Mouse (Mus musculus): ENCODE data around the gene Apobec4. TPM values are rescaled to one million over a fixed set of nuclear protein-coding genes. Genes with fewer than 3 reads are reported as not detected.
"Not testable (repeated sequence)": the region's sequence is repeated elsewhere in the genome, so short reads cannot be mapped to it uniquely, and the experiment has no call there.

Gene Apobec4
- polyA plus RNA-seq, 1 experiment from 2014 or later = 0.11 TPM

GRCm38 (mm10) chr1:152771016-152771415 lies 20.7 kb downstream of the Apobec4 start:
- WGBS = 91% methylated on average over 9 of the region's 9 CpGs
- ATAC-seq (replicated peaks; ENCODE audit: low FRiP score, low TSS enrichment, low read depth) (no peak), DNase-seq (ENCODE audit: low spot score) (no peak)
- H3K4me1 ChIP-seq (replicated peaks; ENCODE audit: control insufficient read depth, insufficient read depth, low read length) = no peaks in the 10 kb centered on the region
- no peak overlapping the region for H3K27ac ChIP-seq (ENCODE audit: low read depth)
- H3K4me2 ChIP-seq (ENCODE audit: low read length) = no peak overlapping the region
- H3K9me3 ChIP-seq (ENCODE audit: control insufficient read depth, low read length) = no peaks in the 10 kb centered on the region
- H3K36me3 ChIP-seq (ENCODE audit: control insufficient read depth, insufficient read depth, low read length) = peaks cover 68% of the 10 kb centered on the region
- H3K4me3 ChIP-seq (ENCODE audit: low read depth, low read length) = no peak overlapping the region
- no peaks in the 10 kb centered on the region for H3K27me3 ChIP-seq (replicated peaks; ENCODE audit: control insufficient read depth, insufficient read depth, low read length)
- no peak overlapping the region for H3K9ac ChIP-seq (ENCODE audit: low read length)

DNA sequence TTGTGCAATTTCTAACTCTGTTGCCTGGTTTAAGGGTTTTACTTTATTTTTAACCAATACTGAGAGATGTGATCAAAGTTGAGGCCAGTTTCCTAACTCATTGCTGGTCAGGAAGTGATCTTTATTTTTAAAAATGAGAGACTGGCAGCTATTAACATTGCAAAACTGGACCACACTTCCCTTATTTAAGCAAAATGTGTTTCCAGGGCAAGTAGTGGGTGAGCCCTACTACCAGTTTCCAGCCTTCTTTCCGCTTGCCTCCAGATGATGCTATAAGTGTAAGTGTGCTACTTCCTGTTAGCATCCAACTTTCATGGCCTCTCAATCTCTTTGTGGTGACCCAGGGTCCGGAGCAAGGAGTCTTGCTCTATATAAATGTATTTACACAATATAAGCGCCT lies 24.2 kb downstream of the Apobec4 start:
- DNase-seq (ENCODE audit: low spot score); H3K9ac ChIP-seq (ENCODE audit: low read length); H3K4me1 ChIP-seq (replicated peaks; ENCODE audit: control insufficient read depth, insufficient read depth, low read length); H3K27me3 ChIP-seq (replicated peaks; ENCODE audit: control insufficient read depth, insufficient read depth, low read length); H3K9me3 ChIP-seq (ENCODE audit: control insufficient read depth, low read length); H3K27ac ChIP-seq (ENCODE audit: low read depth); H3K4me2 ChIP-seq (ENCODE audit: low read length); H3K4me3 ChIP-seq (ENCODE audit: low read depth, low read length); ATAC-seq (replicated peaks; ENCODE audit: low FRiP score, low TSS enrichment, low read depth): not testable (repeated sequence)
- peaks cover 65% of the 10 kb centered on the region for H3K36me3 ChIP-seq (ENCODE audit: control insufficient read depth, insufficient read depth, low read length)
- WGBS = 82% methylated on average over 3 of the region's 3 CpGs

- Histone ChIP-seq H3K27ac (ENCODE audit: low read depth) (no peak overlapping the region), H3K9ac (ENCODE audit: low read length) (no peak overlapping the region), H3K27me3 (replicated peaks; ENCODE audit: control insufficient read depth, insufficient read depth, low read length) (no peaks in the 10 kb centered on the region), H3K4me2 (ENCODE audit: low read length) (no peak overlapping the region), H3K9me3 (ENCODE audit: control insufficient read depth, low read length) (no peaks in the 10 kb centered on the region), H3K4me1 (replicated peaks; ENCODE audit: control insufficient read depth, insufficient read depth, low read length) (no peaks in the 10 kb centered on the region), H3K36me3 (ENCODE audit: control insufficient read depth, insufficient read depth, low read length) (peaks cover 24% of the 10 kb centered on the region), H3K4me3 (ENCODE audit: low read depth, low read length) (no peak overlapping the region)
- DNase-seq (ENCODE audit: low spot score) (peak; percentile 83), ATAC-seq (replicated peaks; ENCODE audit: low FRiP score, low TSS enrichment, low read depth) (peak; percentile 67; the same call in 1 of the 2 replicates)
- WGBS = 38% methylated on average over 10 of the region's 10 CpGs
These were observed 28.9 kb downstream of the Apobec4 start for GRCm38 (mm10) chr1:152779071-152779737.

DNA sequence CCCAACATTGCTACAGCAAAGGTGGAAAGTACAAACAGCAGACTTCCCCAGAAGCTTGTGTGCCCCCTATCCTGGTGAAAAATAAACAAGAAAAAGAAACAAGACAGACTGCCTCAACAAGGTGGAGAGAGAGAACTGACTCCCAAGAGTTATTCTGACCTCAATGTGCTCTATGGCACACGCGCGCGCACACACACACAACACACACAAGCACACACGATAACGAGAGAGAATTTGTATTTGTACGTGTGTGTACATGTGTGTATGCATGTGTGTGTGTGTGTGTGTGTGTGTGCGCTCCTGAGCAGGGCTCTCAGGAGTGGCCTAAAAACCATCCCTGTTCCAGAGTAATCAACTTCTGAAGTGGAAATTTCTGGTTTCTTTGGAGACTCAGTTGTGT lies 34.3 kb downstream of the Apobec4 start:
- no peaks in the 10 kb centered on the region for H3K9me3 ChIP-seq (ENCODE audit: control insufficient read depth, low read length)
- H3K4me3 ChIP-seq (ENCODE audit: low read depth, low read length) = no peak overlapping the region
- H3K36me3 ChIP-seq (ENCODE audit: control insufficient read depth, insufficient read depth, low read length) = no peaks in the 10 kb centered on the region
- 92% methylated on average over 8 of the region's 8 CpGs for WGBS
- H3K4me2 ChIP-seq (ENCODE audit: low read length) = no peak overlapping the region
- H3K27me3 ChIP-seq (replicated peaks; ENCODE audit: control insufficient read depth, insufficient read depth, low read length) = no peaks in the 10 kb centered on the region
- no peak for DNase-seq (ENCODE audit: low spot score)
- H3K9ac ChIP-seq (ENCODE audit: low read length) = no peak overlapping the region
- H3K27ac ChIP-seq (ENCODE audit: low read depth) = no peak overlapping the region
- no peak for ATAC-seq (replicated peaks; ENCODE audit: low FRiP score, low TSS enrichment, low read depth)
- H3K4me1 ChIP-seq (replicated peaks; ENCODE audit: control insufficient read depth, insufficient read depth, low read length) = no peaks in the 10 kb centered on the region

DNA sequence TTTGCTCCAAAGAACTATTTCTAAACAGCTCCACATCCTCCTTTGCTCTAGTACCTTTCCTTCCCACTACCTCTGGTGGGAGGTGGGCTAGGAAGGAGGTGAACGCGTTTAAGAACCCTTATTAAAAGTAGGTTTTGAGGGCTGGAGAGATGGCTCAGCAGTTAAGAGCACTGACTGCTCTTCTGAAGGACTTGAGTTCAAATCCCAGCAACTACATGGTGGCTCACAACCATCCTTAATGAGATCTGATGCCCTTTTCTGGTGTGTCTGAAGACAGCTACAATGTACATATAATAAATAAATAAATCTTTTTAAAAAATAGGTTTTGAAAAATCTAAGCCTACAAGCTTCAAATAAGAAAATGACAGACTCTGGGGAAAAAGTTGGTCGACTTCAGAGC lies 35.1 kb downstream of the Apobec4 start:
- H3K27ac ChIP-seq (ENCODE audit: low read depth); H3K9me3 ChIP-seq (ENCODE audit: control insufficient read depth, low read length); H3K27me3 ChIP-seq (replicated peaks; ENCODE audit: control insufficient read depth, insufficient read depth, low read length); DNase-seq (ENCODE audit: low spot score); H3K9ac ChIP-seq (ENCODE audit: low read length); ATAC-seq (replicated peaks; ENCODE audit: low FRiP score, low TSS enrichment, low read depth); H3K4me3 ChIP-seq (ENCODE audit: low read depth, low read length); H3K4me2 ChIP-seq (ENCODE audit: low read length); H3K4me1 ChIP-seq (replicated peaks; ENCODE audit: control insufficient read depth, insufficient read depth, low read length); H3K36me3 ChIP-seq (ENCODE audit: control insufficient read depth, insufficient read depth, low read length): not testable (repeated sequence)
- 78% methylated on average over 3 of the region's 3 CpGs for WGBS

DNA sequence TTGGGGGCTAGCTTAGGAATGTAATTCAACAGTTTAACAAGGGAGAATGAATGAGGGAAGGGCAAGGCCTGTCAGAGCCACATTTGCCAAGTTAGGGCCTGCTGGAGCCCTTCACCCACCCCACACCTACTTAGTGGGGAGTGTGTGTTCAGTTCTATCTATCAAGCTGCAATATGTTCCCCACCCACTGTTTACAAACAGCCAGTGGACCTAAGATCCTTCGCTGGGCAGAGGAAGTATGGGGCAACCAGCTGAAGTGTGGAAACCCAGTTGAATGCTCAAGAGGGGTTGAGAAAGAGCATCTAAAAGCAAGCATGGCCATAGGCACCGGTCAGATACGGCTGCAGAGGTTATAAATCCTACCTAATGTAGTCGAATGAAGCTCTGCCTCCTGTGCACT lies 36.6 kb downstream of the Apobec4 start:
- DNase-seq (ENCODE audit: low spot score) = no peak
- H3K27me3 ChIP-seq (replicated peaks; ENCODE audit: control insufficient read depth, insufficient read depth, low read length) = no peaks in the 10 kb centered on the region
- no peak overlapping the region for H3K4me3 ChIP-seq (ENCODE audit: low read depth, low read length)
- no peak overlapping the region for H3K27ac ChIP-seq (ENCODE audit: low read depth)
- no peaks in the 10 kb centered on the region for H3K9me3 ChIP-seq (ENCODE audit: control insufficient read depth, low read length)
- H3K9ac ChIP-seq (ENCODE audit: low read length) = no peak overlapping the region
- no peaks in the 10 kb centered on the region for H3K4me1 ChIP-seq (replicated peaks; ENCODE audit: control insufficient read depth, insufficient read depth, low read length)
- no peak for ATAC-seq (replicated peaks; ENCODE audit: low FRiP score, low TSS enrichment, low read depth)
- no peak overlapping the region for H3K4me2 ChIP-seq (ENCODE audit: low read length)
- no peaks in the 10 kb centered on the region for H3K36me3 ChIP-seq (ENCODE audit: control insufficient read depth, insufficient read depth, low read length)
- WGBS = 74% methylated on average over 4 of the region's 4 CpGs

- Histone ChIP-seq H3K27me3 (replicated peaks; ENCODE audit: control insufficient read depth, insufficient read depth, low read length) (no peaks in the 10 kb centered on the region), H3K27ac (ENCODE audit: low read depth) (no peak overlapping the region), H3K4me2 (ENCODE audit: low read length) (no peak overlapping the region), H3K4me3 (ENCODE audit: low read depth, low read length) (no peak overlapping the region), H3K9me3 (ENCODE audit: control insufficient read depth, low read length) (no peaks in the 10 kb centered on the region), H3K4me1 (replicated peaks; ENCODE audit: control insufficient read depth, insufficient read depth, low read length) (no peaks in the 10 kb centered on the region), H3K9ac (ENCODE audit: low read length) (no peak overlapping the region), H3K36me3 (ENCODE audit: control insufficient read depth, insufficient read depth, low read length) (no peaks in the 10 kb centered on the region)
- ATAC-seq (replicated peaks; ENCODE audit: low FRiP score, low TSS enrichment, low read depth) (no peak), DNase-seq (ENCODE audit: low spot score) (no peak)
- 32% methylated on average over 4 of the region's 4 CpGs for WGBS
These were observed 37.8 kb downstream of the Apobec4 start for GRCm38 (mm10) chr1:152788121-152788660.

DNA sequence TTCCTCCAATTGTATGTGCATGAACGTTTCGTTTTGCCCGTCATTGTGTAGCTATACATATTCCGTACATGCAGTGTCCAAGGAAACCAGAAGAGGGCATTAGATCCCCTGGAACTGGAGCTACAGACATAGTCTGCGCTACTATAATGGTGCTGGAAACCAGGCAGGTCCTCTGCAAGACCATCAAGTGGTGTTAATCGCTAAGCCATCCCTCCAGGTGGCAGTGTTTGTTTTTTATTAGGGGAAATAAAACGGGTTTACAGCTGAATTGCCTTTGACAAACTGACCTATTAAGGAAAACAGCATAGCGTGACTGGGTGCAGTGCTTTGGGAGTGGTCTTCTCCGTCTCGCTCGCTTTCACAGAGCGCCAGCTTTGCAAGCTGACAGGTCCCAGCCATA lies 39.9 kb downstream of the Apobec4 start:
- Histone ChIP-seq H3K4me2 (ENCODE audit: low read length) (0 out of 2 replicates have a peak overlapping the region, but pooled peaks have one; percentile 26), H3K9me3 (ENCODE audit: control insufficient read depth, low read length) (peaks cover 2% of the 10 kb centered on the region; the same call in 1 of the 2 replicates)
- 24% methylated on average over 12 of the region's 12 CpGs for WGBS

GRCm38 (mm10) chr1:152790821-152791220 lies 40.5 kb downstream of the Apobec4 start:
- no peaks in the 10 kb centered on the region for H3K36me3 ChIP-seq (ENCODE audit: control insufficient read depth, insufficient read depth, low read length)
- DNase-seq (ENCODE audit: low spot score) = no peak
- ATAC-seq (replicated peaks; ENCODE audit: low FRiP score, low TSS enrichment, low read depth) = 0 out of 2 replicates have a peak, but pooled peaks have one; percentile 45
- H3K9ac ChIP-seq (ENCODE audit: low read length) = no peak overlapping the region
- no peak overlapping the region for H3K4me3 ChIP-seq (ENCODE audit: low read depth, low read length)
- no peak overlapping the region for H3K27ac ChIP-seq (ENCODE audit: low read depth)
- peaks cover 2% of the 10 kb centered on the region; the same call in 1 of the 2 replicates for H3K9me3 ChIP-seq (ENCODE audit: control insufficient read depth, low read length)
- H3K27me3 ChIP-seq (replicated peaks; ENCODE audit: control insufficient read depth, insufficient read depth, low read length) = no peaks in the 10 kb centered on the region
- WGBS = 17% methylated on average over 6 of the region's 6 CpGs
- no peaks in the 10 kb centered on the region for H3K4me1 ChIP-seq (replicated peaks; ENCODE audit: control insufficient read depth, insufficient read depth, low read length)
- no peak overlapping the region for H3K4me2 ChIP-seq (ENCODE audit: low read length)

More for the DNA sequence above, 39.9 kb downstream of the Apobec4 start:
- Histone ChIP-seq H3K27me3 (replicated peaks; ENCODE audit: control insufficient read depth, insufficient read depth, low read length) (no peaks in the 10 kb centered on the region), H3K36me3 (ENCODE audit: control insufficient read depth, insufficient read depth, low read length) (no peaks in the 10 kb centered on the region), H3K4me3 (ENCODE audit: low read depth, low read length) (no peak overlapping the region), H3K4me1 (replicated peaks; ENCODE audit: control insufficient read depth, insufficient read depth, low read length) (no peaks in the 10 kb centered on the region), H3K9ac (ENCODE audit: low read length) (no peak overlapping the region), H3K27ac (ENCODE audit: low read depth) (no peak overlapping the region)
- DNase-seq (ENCODE audit: low spot score) (no peak), ATAC-seq (replicated peaks; ENCODE audit: low FRiP score, low TSS enrichment, low read depth) (peak; percentile 61)

Measured in intestine, embryonic 14.5 days (tissue).